Mouse (Mus musculus) G1E (cell line): ENCODE results near the gene Epop.

Experiments
- CTCF ChIP-seq: IDR thresholded peaks from 2 replicates; pipeline ENCODE4 v1.5.1; 2012; ENCODE audit warnings: low read depth, low read length, inconsistent platforms, mixed read lengths
- GATA1 ChIP-seq: IDR thresholded peaks from 2 replicates; pipeline ENCODE4 v1.6.1; 2012; ENCODE audit warnings: borderline replicate concordance, low read length, inconsistent platforms, mixed read lengths

- TF ChIP-seq GATA1 (no peak), CTCF (no peak)
These were observed 43.6 kb downstream of the Epop start for GRCm38 (mm10) chr11:97585932-97586331.
